Mouse (Mus musculus) right cerebral cortex, postnatal 25 days (tissue): ENCODE measurements around the gene Gm20918.
"Not testable (repeated sequence)": the region's sequence is repeated elsewhere in the genome, so short reads cannot be mapped to it uniquely, and the experiment has no call there.

ENCODE experiments used
- DNase-seq: peaks from one replicate; pipeline ENCODE4 v3.0.0; 2022

Gene Gm20918

GRCm38 (mm10) chrY:5043637-5044036, at the start of gene Gm20918:
Gene Gm20918 (plus strand): TSS chrY:5043937.
- not testable (repeated sequence) for DNase-seq
